Mouse (Mus musculus) lung, embryonic 15.5 days (tissue): ENCODE measurements around the gene Cst6. TPM values are rescaled to one million over a fixed set of nuclear protein-coding genes. Genes with fewer than 3 reads are reported as not detected.
"Not testable (repeated sequence)": the region's sequence is repeated elsewhere in the genome, so short reads cannot be mapped to it uniquely, and the experiment has no call there.

Source experiments
- ATAC-seq: fragments of 200-750 bp; cut with Nextera tagmentation; 2 replicates; pipeline ENCODE4 v1.8.0; 2017; ENCODE audit warnings: moderate number of reproducible peaks, borderline replicate concordance; ENCODE audit not compliant: low FRiP score, low TSS enrichment; ENCODE audit errors: extremely low read depth
- H3K27ac ChIP-seq: fragments of 300-500 bp; sonication (generic); 2 replicates; pipeline ENCODE4 v1.5.1; 2015; ENCODE audit warnings: moderate library complexity, mild to moderate bottlenecking, inconsistent platforms
- H3K27me3 ChIP-seq: fragments of 300-500 bp; sonication (generic); 2 replicates; pipeline ENCODE4 v1.6.1; 2015; ENCODE audit warnings: inconsistent platforms
- H3K36me3 ChIP-seq: fragments of 300-500 bp; sonication (generic); 2 replicates; pipeline ENCODE4 v1.6.1; 2015; ENCODE audit warnings: inconsistent platforms
- H3K4me1 ChIP-seq: fragments of 300-500 bp; sonication (generic); 2 replicates; pipeline ENCODE4 v1.6.1; 2015; ENCODE audit warnings: inconsistent platforms
- H3K4me2 ChIP-seq: fragments of 300-500 bp; sonication (generic); 2 replicates; pipeline ENCODE4 v1.6.1; 2015; ENCODE audit warnings: inconsistent platforms, mild to moderate bottlenecking, moderate library complexity
- H3K4me3 ChIP-seq: fragments of 300-500 bp; sonication (generic); 2 replicates; pipeline ENCODE4 v1.5.1; 2015; ENCODE audit warnings: mild to moderate bottlenecking, inconsistent platforms
- H3K9ac ChIP-seq: fragments of 300-500 bp; sonication (generic); 2 replicates; pipeline ENCODE4 v1.6.1; 2015; ENCODE audit warnings: inconsistent platforms
- H3K9me3 ChIP-seq: fragments of 300-500 bp; sonication (generic); 2 replicates; pipeline ENCODE4 v1.6.1; 2016; ENCODE audit warnings: inconsistent platforms
- WGBS: fragments of 180-500 bp; shearing (Covaris S2); methylation state at CpG from one replicate; pipeline ENCODE4 v1.1.7; 2015; 5-methylcytosine and 5-hydroxymethylcytosine counted together
- polyA plus RNA-seq: library from polyadenylated mRNA; unstranded; fragments of >200 nt; fragmentation: Nextera tagmentation; extraction: Ambion mirVana; gene quantifications from 2 replicates; pipeline ENCODE4 v1.2.1, GENCODE M21; 2015

Gene Cst6
- 0.60 and 0.69 TPM in 2 replicates for polyA plus RNA-seq

DNA sequence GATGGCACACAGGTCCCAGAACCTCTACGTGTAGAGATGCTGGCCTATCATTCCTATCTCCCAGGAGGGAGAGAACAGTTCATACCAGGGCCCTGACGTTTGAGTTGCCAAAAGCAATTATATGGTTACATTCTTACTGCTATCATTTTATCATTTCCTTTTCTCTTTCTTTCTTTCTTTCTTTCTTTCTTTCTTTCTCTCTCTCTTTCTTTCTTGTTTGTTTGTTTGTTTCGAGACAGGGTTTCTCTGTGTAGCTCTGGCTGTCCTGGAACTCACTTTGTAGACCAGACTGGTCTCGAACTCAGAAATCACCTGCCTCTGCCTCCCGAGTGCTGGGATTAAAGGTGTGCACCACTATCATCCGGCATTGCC, at the start of gene Cst6:
TSS of gene Cst6 (minus strand) at position 73 of the 372 bp plus-strand sequence.
- ATAC-seq, H3K27ac ChIP-seq, H3K27me3 ChIP-seq, H3K4me1 ChIP-seq, H3K9me3 ChIP-seq, H3K36me3 ChIP-seq: not testable (repeated sequence)
- H3K4me2 ChIP-seq: peak within 1 kb of the TSS; percentile 64
- H3K9ac ChIP-seq: peak within 1 kb of the TSS; percentile 18; the same call in 1 of the 2 replicates
- peak within 1 kb of the TSS; percentile 26 for H3K4me3 ChIP-seq
- WGBS: 59% methylated on average over 6 of the region's 6 CpGs

DNA sequence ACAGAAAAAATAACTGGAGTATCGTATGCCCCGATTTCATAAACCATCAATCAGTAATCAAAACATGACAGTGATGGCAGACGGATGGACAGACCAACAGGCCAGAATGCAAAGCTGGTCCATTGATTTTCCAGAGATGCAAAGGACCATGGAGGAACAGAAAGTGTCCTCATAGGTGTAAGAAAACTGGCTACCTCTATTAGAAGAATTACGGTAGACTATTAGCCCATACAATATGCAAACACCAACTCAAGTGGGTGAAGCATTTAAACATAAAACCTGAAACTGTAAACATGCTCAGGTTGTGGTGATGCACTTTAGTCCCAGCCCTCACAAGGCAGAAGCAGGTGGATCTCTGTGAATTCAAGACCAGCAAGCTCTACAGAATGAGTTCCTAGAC, 46.0 kb upstream of the Cst6 start:
- H3K4me2 ChIP-seq: no peak overlapping the region
- H3K4me1 ChIP-seq: peaks cover 11% of the 10 kb centered on the region
- H3K27ac ChIP-seq: no peak overlapping the region
- WGBS: 63% methylated on average over 4 of the region's 4 CpGs
- H3K36me3 ChIP-seq: no peaks in the 10 kb centered on the region
- no peaks in the 10 kb centered on the region for H3K27me3 ChIP-seq
- H3K4me3 ChIP-seq: no peak overlapping the region
- ATAC-seq: no peak
- H3K9ac ChIP-seq: no peak overlapping the region
- H3K9me3 ChIP-seq: no peaks in the 10 kb centered on the region

DNA sequence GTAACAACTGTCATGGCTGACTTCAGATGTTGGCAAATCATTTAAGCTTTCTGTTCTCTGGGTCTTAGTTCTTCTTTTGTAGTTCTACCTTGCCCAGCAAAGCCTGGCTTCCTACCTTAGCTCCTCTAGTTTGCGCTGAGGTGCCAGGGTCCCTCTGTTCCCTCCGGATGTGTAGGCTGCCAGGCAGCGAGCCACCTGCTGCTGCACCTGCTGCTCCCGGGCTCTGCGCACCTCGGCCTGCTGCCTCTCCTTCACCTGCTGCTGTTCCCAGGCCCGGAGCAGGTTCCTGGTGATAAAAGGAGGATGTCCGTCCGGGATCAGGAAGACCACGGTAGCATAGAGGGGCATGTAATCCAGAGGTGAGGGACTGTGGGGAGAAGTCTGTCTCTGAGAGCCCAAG, 44.8 kb upstream of the Cst6 start:
- Histone ChIP-seq H3K27me3 (no peaks in the 10 kb centered on the region), H3K36me3 (no peaks in the 10 kb centered on the region), H3K4me3 (no peak overlapping the region), H3K4me1 (peaks cover 23% of the 10 kb centered on the region), H3K9ac (no peak overlapping the region), H3K4me2 (no peak overlapping the region), H3K27ac (no peak overlapping the region), H3K9me3 (no peaks in the 10 kb centered on the region)
- 36% methylated on average over 10 of the region's 10 CpGs for WGBS
- ATAC-seq: no peak

DNA sequence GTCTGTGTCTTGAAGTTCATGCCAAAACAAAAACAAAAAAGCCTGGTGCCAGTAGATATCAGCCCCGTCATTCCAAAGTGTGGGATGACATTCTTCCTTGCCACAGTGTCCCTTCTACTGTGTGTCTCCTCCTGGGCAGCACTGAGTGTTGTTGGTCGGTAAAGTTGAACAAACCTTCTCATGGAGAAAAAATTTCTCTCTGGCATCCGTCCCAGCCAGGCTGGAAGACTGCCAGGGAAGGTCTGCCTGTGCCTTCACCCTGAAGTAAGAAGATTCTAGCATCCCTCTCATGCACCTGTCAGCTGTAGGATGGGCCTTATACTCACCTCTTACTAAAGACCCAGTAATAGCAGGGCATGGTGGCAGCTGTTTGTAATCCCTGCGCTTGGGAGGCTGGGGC, 43.5 kb upstream of the Cst6 start:
- WGBS: 28% methylated on average over 4 of the region's 4 CpGs
- Histone ChIP-seq H3K27ac (peak overlapping the region; percentile 11; the same call in 1 of the 2 replicates), H3K4me3 (no peak overlapping the region), H3K4me1 (peaks cover 25% of the 10 kb centered on the region), H3K9ac (no peak overlapping the region), H3K9me3 (no peaks in the 10 kb centered on the region), H3K36me3 (no peaks in the 10 kb centered on the region), H3K4me2 (no peak overlapping the region), H3K27me3 (no peaks in the 10 kb centered on the region)
- ATAC-seq: no peak

DNA sequence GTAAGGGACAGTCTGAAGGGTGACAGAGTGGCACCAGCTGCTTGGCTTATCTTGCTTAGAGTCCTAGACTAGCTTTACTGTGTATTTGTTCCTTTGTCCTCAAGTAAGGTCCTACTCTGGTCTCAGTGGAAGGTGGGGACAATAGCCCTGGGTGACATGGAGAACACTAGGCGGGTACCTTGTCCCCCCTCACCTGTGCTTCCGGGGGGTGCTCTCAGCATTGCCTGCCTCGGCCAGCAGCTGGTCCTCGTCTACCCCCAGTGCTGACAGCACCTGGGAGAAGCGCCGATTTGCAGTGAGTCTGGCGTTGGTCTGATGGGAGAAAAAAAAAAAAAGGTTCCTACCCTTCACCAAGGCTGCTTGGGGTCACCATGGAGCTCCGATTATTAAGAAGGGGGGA, 41.0 kb upstream of the Cst6 start:
- Histone ChIP-seq H3K4me1 (peaks cover 40% of the 10 kb centered on the region), H3K9ac (peak overlapping the region; percentile 60; the same call in 1 of the 2 replicates)
- 48% methylated on average over 8 of the region's 8 CpGs for WGBS

DNA sequence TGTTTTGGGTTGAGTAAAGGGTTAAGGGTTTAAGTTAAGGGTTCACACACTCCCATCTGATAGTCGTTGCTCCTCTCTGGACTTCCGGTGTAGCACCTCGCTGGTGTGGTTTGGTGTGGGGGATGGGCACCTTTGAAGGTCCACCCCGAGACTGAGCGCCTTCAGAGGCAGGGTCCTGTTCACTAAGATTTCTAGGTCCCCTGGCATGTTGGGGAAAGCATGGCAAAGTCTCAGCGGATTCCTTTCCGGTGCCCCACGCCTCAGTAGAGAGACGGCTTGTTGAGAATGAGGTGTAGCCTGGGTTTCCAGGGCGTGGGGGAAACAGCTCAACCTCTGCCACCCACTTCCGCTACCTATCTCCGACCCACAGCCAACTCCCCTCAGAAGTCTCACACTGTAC, 40.3 kb upstream of the Cst6 start:
- no peaks in the 10 kb centered on the region for H3K27me3 ChIP-seq
- WGBS: 15% methylated on average over 12 of the region's 12 CpGs
- H3K9me3 ChIP-seq: no peaks in the 10 kb centered on the region
- peak overlapping the region; percentile 82 for H3K4me2 ChIP-seq
- no peak for ATAC-seq
- H3K36me3 ChIP-seq: peaks cover 9% of the 10 kb centered on the region
- H3K4me3 ChIP-seq: peak overlapping the region; percentile 100
- H3K9ac ChIP-seq: peak overlapping the region; percentile 60
- peaks cover 40% of the 10 kb centered on the region for H3K4me1 ChIP-seq
- H3K27ac ChIP-seq: peak overlapping the region; percentile 82

More for the DNA sequence above, 41.0 kb upstream of the Cst6 start:
- no peak overlapping the region for H3K27ac ChIP-seq
- no peak for ATAC-seq
- H3K27me3 ChIP-seq: no peaks in the 10 kb centered on the region
- H3K36me3 ChIP-seq: 0 out of 2 replicates have a peak, but pooled peaks cover 2% of the 10 kb centered on the region
- H3K4me3 ChIP-seq: peak overlapping the region; percentile 100
- H3K4me2 ChIP-seq: peak overlapping the region; percentile 82
- no peaks in the 10 kb centered on the region for H3K9me3 ChIP-seq

DNA sequence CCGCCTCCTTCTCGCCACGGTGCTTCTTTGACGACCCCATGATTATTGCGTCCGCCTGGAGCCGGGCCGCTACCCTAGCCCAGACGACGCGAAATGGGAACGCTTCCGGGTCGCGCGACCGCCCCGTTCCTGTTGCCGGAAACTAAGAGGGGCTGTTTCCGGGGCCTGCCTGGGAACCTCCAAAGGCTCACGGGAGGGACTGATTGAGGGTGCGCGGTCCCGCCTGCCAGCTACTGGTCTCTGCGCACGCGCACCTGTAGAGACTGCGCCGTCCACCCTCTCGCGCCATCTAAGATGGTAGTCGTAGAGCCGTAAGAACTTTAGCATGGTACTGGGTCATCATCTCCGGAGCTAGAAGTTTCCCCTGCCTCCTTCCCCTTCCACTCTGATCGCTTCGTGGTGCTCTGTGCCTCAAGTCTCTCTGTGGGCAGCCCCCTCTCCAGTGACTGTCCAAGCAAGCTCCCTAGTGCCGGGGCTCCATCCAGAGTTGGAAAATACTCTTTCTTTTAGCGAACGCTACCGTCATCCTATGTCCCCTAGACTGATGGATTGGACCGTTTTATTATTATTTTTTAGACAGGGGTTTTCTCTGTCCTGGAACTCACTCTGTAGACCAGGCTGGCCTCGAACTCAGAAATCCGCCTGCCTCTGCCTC, 39.3 kb upstream of the Cst6 start, which contains the start of gene Sart1:
TSS of gene Sart1 (minus strand) at position 116 of the 655 bp plus-strand sequence.
- H3K4me3 ChIP-seq: peak within 1 kb of the TSS; percentile 100
- no peaks in the 10 kb centered on the region for H3K27me3 ChIP-seq
- no peaks in the 10 kb centered on the region for H3K9me3 ChIP-seq
- peak within 1 kb of the TSS; percentile 90 for H3K9ac ChIP-seq
- peaks cover 40% of the 10 kb centered on the region for H3K4me1 ChIP-seq
- ATAC-seq: peak; percentile 95
- peak within 1 kb of the TSS; percentile 82 for H3K4me2 ChIP-seq
- H3K36me3 ChIP-seq: peaks cover 19% of the 10 kb centered on the region
- 1% methylated on average over 43 of the region's 43 CpGs for WGBS
- peak within 1 kb of the TSS; percentile 82 for H3K27ac ChIP-seq

DNA sequence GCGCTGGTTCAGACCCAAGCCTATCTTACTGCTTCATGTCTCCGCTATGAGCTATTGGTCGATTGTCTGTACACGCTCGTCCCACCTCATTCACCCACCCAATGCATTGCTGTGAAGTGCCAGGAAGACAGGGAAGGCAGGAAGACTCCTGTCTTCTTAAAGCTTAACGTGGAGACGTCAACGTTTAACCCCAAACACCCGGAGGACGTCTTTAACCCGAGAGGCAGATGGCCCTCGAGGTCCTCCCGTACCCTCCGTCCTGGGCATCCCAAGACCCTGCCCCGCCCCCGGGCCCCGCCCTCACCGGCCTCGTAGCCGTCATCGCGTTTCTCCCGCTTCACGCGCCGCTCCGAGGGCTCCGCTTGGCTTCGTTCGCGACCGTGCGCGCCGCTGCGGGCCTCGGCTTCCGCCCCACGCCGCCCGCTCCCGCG, 38.7 kb upstream of the Cst6 start:
- under 1% methylated on average over 43 of the region's 43 CpGs for WGBS

DNA sequence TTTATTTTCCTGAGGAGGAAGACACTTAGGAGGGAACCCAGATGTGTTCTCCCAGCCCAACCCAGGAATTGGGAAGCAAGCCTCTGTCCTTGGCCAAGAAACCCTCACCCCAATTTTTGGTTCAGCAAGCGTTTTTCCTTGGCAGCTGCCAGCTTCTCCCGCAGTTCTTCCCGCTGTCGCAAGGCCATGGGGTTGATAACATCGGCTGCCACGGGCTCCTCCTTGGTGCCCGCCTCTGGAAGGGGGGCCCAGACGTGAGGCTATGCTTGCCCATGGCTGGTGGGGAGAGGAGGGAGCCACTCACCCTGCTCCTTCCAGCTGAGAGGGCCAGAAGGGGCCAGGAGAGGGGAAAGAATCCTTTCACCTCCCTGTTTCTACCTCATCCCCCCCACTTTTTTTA, 35.3 kb upstream of the Cst6 start:
- peaks cover 22% of the 10 kb centered on the region for H3K4me1 ChIP-seq
- no peak overlapping the region for H3K4me2 ChIP-seq
- H3K4me3 ChIP-seq: no peak overlapping the region
- H3K9me3 ChIP-seq: no peaks in the 10 kb centered on the region
- no peaks in the 10 kb centered on the region for H3K27me3 ChIP-seq
- H3K27ac ChIP-seq: no peak overlapping the region
- WGBS: 90% methylated on average over 8 of the region's 8 CpGs
- no peak for ATAC-seq
- peaks cover 59% of the 10 kb centered on the region for H3K36me3 ChIP-seq
- no peak overlapping the region for H3K9ac ChIP-seq

More for the DNA sequence above, 38.7 kb upstream of the Cst6 start:
- H3K27me3 ChIP-seq: no peaks in the 10 kb centered on the region
- peak overlapping the region; percentile 82 for H3K27ac ChIP-seq
- H3K9ac ChIP-seq: peak overlapping the region; percentile 90
- H3K4me3 ChIP-seq: peak overlapping the region; percentile 100
- H3K4me2 ChIP-seq: peak overlapping the region; percentile 82
- peaks cover 26% of the 10 kb centered on the region for H3K36me3 ChIP-seq
- peaks cover 40% of the 10 kb centered on the region for H3K4me1 ChIP-seq
- no peaks in the 10 kb centered on the region for H3K9me3 ChIP-seq
- peak; percentile 58 for ATAC-seq

DNA sequence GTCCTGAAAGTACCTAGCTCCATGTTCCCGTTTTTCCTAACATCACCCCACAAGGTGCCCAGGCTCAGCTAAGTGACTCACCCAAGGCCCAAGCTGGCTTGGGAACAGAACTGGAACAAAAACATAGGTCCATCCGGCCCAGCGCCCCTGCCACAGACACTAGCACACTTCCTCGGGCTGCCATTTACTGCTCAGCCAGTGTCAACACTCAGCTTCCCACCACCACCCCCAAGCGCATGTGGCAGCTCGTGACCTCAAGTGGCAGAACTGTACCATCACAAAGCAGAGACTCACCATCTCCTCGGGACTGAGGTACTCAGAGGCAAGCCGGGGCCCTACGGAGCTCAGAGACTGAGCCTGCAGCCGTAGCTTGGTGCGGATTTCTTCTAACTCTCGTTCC, 34.0 kb upstream of the Cst6 start:
- Histone ChIP-seq H3K36me3 (peaks cover 72% of the 10 kb centered on the region), H3K9ac (no peak overlapping the region), H3K4me2 (no peak overlapping the region), H3K27ac (no peak overlapping the region), H3K27me3 (no peaks in the 10 kb centered on the region), H3K4me3 (no peak overlapping the region), H3K9me3 (no peaks in the 10 kb centered on the region), H3K4me1 (peaks cover 16% of the 10 kb centered on the region)
- WGBS: 93% methylated on average over 12 of the region's 12 CpGs
- ATAC-seq: no peak

DNA sequence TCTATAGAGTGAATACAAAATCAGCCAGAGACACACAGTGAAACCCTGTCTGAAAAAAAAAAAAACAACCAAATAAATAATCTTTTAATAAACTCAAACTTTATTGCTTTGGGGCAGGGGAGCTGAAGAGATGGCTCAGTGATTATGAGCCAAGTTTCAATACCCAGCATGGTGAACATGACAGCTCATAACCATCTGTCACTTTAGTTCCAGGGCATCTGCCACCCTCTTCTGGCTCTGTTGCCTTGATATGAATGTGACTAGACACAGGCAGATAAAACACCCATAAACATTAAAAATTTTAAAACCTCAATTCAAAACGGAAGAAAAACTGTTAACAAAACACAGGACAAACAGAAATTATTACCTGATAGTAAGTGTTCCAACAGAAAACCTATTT, 28.1 kb upstream of the Cst6 start:
- H3K9ac ChIP-seq: no peak overlapping the region
- H3K9me3 ChIP-seq: no peaks in the 10 kb centered on the region
- H3K4me1 ChIP-seq: no peaks in the 10 kb centered on the region
- peaks cover 61% of the 10 kb centered on the region for H3K36me3 ChIP-seq
- no peak overlapping the region for H3K27ac ChIP-seq
- ATAC-seq: no peak
- H3K4me2 ChIP-seq: no peak overlapping the region
- WGBS: 90% methylated on average over 1 of the region's 1 CpGs
- H3K27me3 ChIP-seq: no peaks in the 10 kb centered on the region
- H3K4me3 ChIP-seq: no peak overlapping the region

DNA sequence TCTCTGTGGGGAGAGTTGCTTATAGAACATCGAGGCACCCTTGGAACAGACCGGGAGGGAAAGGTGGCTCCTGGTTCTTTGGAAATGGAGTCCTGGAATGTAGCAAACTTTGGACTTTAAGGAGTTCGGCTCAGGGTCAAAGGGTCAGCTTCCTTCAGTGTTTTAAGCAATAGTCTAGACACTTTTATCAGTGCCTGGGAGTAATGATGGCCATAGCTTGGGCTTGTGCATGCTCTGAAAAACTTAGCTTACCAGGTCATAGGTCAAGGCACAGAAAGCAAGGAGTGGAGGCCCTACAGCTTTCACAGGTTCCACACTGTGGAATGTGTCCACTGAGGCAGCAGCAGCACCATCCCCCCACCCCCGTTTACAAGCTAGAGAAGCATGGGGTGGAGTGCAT, 25.4 kb upstream of the Cst6 start:
- 61% methylated on average over 4 of the region's 4 CpGs for WGBS
- no peak overlapping the region for H3K27ac ChIP-seq
- H3K36me3 ChIP-seq: peaks cover 58% of the 10 kb centered on the region
- H3K27me3 ChIP-seq: no peaks in the 10 kb centered on the region
- H3K9ac ChIP-seq: no peak overlapping the region
- no peak overlapping the region for H3K4me2 ChIP-seq
- H3K4me1 ChIP-seq: no peaks in the 10 kb centered on the region
- no peaks in the 10 kb centered on the region for H3K9me3 ChIP-seq
- H3K4me3 ChIP-seq: no peak overlapping the region
- ATAC-seq: no peak
